Mouse (Mus musculus) left cerebral cortex, adult 11 months (tissue): ENCODE data around the gene Fto.

Experiments used
- DNase-seq: peaks from one replicate; pipeline ENCODE4 v3.0.0; 2022; ENCODE audit warnings: low spot score

Gene Fto

GRCm38 (mm10) chr8:91498611-91499010 lies 185.3 kb downstream of the Fto start:
- no peak for DNase-seq

- DNase-seq, result no peak
These were observed 186.0 kb downstream of the Fto start for GRCm38 (mm10) chr8:91499303-91499702.

- no peak for DNase-seq
These were observed 188.8 kb downstream of the Fto start for GRCm38 (mm10) chr8:91501960-91502600.

- no peak for DNase-seq
These were observed 189.5 kb downstream of the Fto start for GRCm38 (mm10) chr8:91502791-91503190.

GRCm38 (mm10) chr8:91504360-91504759 lies 191.0 kb downstream of the Fto start:
- DNase-seq, result no peak

- DNase-seq, result no peak
These were observed 191.6 kb downstream of the Fto start for GRCm38 (mm10) chr8:91504891-91505290.

GRCm38 (mm10) chr8:91505411-91505954 lies 192.2 kb downstream of the Fto start:
- DNase-seq, result no peak

- no peak for DNase-seq
These were observed 192.8 kb downstream of the Fto start for GRCm38 (mm10) chr8:91505997-91506672.

GRCm38 (mm10) chr8:91506682-91507257 lies 193.4 kb downstream of the Fto start:
- no peak for DNase-seq

GRCm38 (mm10) chr8:91507681-91508097 lies 194.4 kb downstream of the Fto start:
- no peak for DNase-seq

GRCm38 (mm10) chr8:91508284-91508683 lies 195.0 kb downstream of the Fto start:
- no peak for DNase-seq

GRCm38 (mm10) chr8:91509206-91509899 lies 196.0 kb downstream of the Fto start:
- no peak for DNase-seq

- no peak for DNase-seq
These were observed 196.6 kb downstream of the Fto start for GRCm38 (mm10) chr8:91509900-91510260.

GRCm38 (mm10) chr8:91510716-91511115 lies 197.4 kb downstream of the Fto start:
- DNase-seq, result no peak

GRCm38 (mm10) chr8:91511943-91512342 lies 198.6 kb downstream of the Fto start:
- no peak for DNase-seq

- DNase-seq, result no peak
These were observed 201.6 kb downstream of the Fto start for GRCm38 (mm10) chr8:91514752-91515478.

GRCm38 (mm10) chr8:91516422-91516821 lies 203.1 kb downstream of the Fto start:
- no peak for DNase-seq

- no peak for DNase-seq
These were observed 204.8 kb downstream of the Fto start for GRCm38 (mm10) chr8:91518085-91518484.

- no peak for DNase-seq
These were observed 208.9 kb downstream of the Fto start for GRCm38 (mm10) chr8:91522201-91522600.

- DNase-seq, result no peak
These were observed 210.9 kb downstream of the Fto start for GRCm38 (mm10) chr8:91524056-91524864.

GRCm38 (mm10) chr8:91524865-91525250 lies 211.5 kb downstream of the Fto start:
- no peak for DNase-seq
